Mouse (Mus musculus): ENCODE measurements around the gene Sprr2a2.
"Not testable (repeated sequence)": the region's sequence is repeated elsewhere in the genome, so short reads cannot be mapped to it uniquely, and the experiment has no call there.

The Sprr2a2 gene

GRCm38 (mm10) chr3:92274018-92274417, 58.3 kb downstream of the Sprr2a2 start:
- DNase-seq (ENCODE audit: low spot score in 2 of 2) = not testable (repeated sequence)

GRCm38 (mm10) chr3:92279663-92280062, 63.9 kb downstream of the Sprr2a2 start:
- DNase-seq (ENCODE audit: low spot score in 2 of 2) = not testable (repeated sequence)

DNA sequence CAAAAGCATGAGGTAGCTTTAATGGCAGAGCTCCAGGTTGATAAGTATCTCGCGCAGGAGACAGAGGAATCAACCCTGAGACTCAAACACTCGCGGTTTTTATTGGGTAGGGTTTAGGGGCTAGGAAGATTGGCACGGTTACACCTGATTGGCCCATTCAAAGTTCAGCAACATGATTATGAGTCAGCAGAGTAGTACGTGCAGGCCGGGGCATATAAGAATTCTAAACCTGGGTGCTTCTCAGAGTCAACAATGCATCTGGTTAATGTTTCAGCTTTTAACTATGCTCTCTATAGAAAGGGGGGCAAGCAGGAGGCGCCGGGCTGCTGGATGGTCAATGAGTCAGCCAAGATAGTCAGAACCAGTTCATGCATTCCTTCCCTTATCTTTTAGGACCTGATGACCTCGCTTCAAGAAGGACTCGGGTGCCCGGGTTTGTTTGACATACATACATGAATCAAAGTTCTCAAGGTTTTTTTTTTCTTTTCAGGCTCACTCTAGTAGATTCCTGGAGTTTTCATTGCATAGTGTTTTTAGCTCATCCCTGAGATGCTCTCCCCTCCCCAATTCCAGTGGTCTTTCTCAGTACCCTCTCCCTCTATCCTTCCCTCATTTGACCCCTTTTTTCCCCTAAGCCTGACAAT, 65.4 kb downstream of the Sprr2a2 start:
- not testable (repeated sequence) for DNase-seq (ENCODE audit: low spot score in 2 of 2)

DNA sequence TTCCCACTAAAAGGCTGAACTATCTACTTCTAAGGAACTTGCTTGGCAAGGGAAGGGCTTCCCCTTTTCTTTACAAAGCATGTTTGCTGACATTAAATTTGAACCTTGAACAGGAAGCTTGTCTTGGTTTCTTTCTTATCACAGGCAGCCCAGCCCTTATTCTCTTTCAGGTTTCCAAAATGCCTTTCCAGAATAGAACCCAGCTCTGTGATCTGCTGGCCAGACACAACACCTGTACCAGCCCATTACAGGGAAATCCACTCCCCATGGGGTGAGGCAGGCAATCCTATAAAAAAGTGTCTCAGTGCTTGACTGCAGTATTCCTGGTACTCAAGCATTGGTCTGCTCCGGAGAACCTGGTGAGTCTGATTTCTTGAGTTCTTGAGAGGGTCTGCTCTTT, 69.4 kb downstream of the Sprr2a2 start, which contains the start of gene Sprr2a3:
Sprr2a3 (plus strand) TSS at position 317 of the 400 bp plus-strand sequence.
- not testable (repeated sequence) for DNase-seq (ENCODE audit: low spot score in 2 of 2)

GRCm38 (mm10) chr3:92288489-92288888, 72.8 kb downstream of the Sprr2a2 start:
- DNase-seq (ENCODE audit: low spot score in 2 of 2) = not testable (repeated sequence)

Data from spleen, postnatal 36 days (tissue).